Mouse (Mus musculus): Measurements from ENCODE around the gene Gpank1. TPM values are rescaled to one million over a fixed set of nuclear protein-coding genes. Genes with fewer than 3 reads are reported as not detected.
A peak's percentile ranks its signal among the peaks of the same experiment; 100 is the strongest.

Gene Gpank1
- polyA plus RNA-seq, 1 experiment: 20.9 TPM

GRCm38 (mm10) chr17:35105740-35106389, 15.4 kb upstream of the Gpank1 start:
- WGBS: 31% methylated on average over 13 of the region's 13 CpGs
- DNase-seq (ENCODE audit: low read depth in 1 of 2, low spot score in 2 of 2): no peak
- Histone ChIP-seq H3K4me3 (ENCODE audit: extremely low read depth, insufficient read depth, insufficient read length) (no peak overlapping the region), H3K27me3 (ENCODE audit: control insufficient read depth, insufficient read depth, low read length) (no peaks in the 10 kb centered on the region), H3K27ac (ENCODE audit: insufficient read depth, low read length) (no peak overlapping the region), H3K4me1 (ENCODE audit: control insufficient read depth, insufficient read depth, insufficient read length) (no peaks in the 10 kb centered on the region), H3K36me3 (ENCODE audit: control insufficient read depth, insufficient read depth, low read length) (peaks cover 15% of the 10 kb centered on the region)
- no peak for TF ChIP-seq POLR2A (IDR thresholded peaks at IDR 0.05; ENCODE audit: low read depth, low read length)
- TF ChIP-seq CTCF (IDR thresholded peaks at IDR 0.05; ENCODE audit: extremely low read depth, insufficient read depth, insufficient read length, insufficient replicate concordance): peak; percentile 46; the same call in 1 of the 2 replicates

GRCm38 (mm10) chr17:35106522-35106921, 14.7 kb upstream of the Gpank1 start:
- WGBS: 86% methylated on average over 3 of the region's 3 CpGs
- Histone ChIP-seq H3K27ac (ENCODE audit: insufficient read depth, low read length) (no peak overlapping the region), H3K36me3 (ENCODE audit: control insufficient read depth, insufficient read depth, low read length) (peaks cover 9% of the 10 kb centered on the region), H3K4me3 (ENCODE audit: extremely low read depth, insufficient read depth, insufficient read length) (no peak overlapping the region), H3K27me3 (ENCODE audit: control insufficient read depth, insufficient read depth, low read length) (no peaks in the 10 kb centered on the region), H3K4me1 (ENCODE audit: control insufficient read depth, insufficient read depth, insufficient read length) (no peaks in the 10 kb centered on the region)
- no peak for DNase-seq (ENCODE audit: low read depth in 1 of 2, low spot score in 2 of 2)
- TF ChIP-seq CTCF (IDR thresholded peaks at IDR 0.05; ENCODE audit: extremely low read depth, insufficient read depth, insufficient read length, insufficient replicate concordance): no peak
- TF ChIP-seq POLR2A (IDR thresholded peaks at IDR 0.05; ENCODE audit: low read depth, low read length): no peak

- Histone ChIP-seq H3K4me1 (ENCODE audit: control insufficient read depth, insufficient read depth, insufficient read length) (no peaks in the 10 kb centered on the region), H3K36me3 (ENCODE audit: control insufficient read depth, insufficient read depth, low read length) (no peaks in the 10 kb centered on the region; the same call in 1 of the 2 replicates), H3K27ac (ENCODE audit: insufficient read depth, low read length) (no peak within 1 kb of the TSS), H3K4me3 (ENCODE audit: extremely low read depth, insufficient read depth, insufficient read length) (no peak within 1 kb of the TSS), H3K27me3 (ENCODE audit: control insufficient read depth, insufficient read depth, low read length) (no peaks in the 10 kb centered on the region)
- no peak for DNase-seq (ENCODE audit: low read depth in 1 of 2, low spot score in 2 of 2)
- WGBS: 88% methylated on average over 6 of the region's 6 CpGs
- TF ChIP-seq CTCF (IDR thresholded peaks at IDR 0.05; ENCODE audit: extremely low read depth, insufficient read depth, insufficient read length, insufficient replicate concordance) (no peak), POLR2A (IDR thresholded peaks at IDR 0.05; ENCODE audit: low read depth, low read length) (no peak)
Measured at GRCm38 (mm10) chr17:35108097-35108496, 13.2 kb upstream of the Gpank1 start, which contains the start of gene Ly6g5c. Gene Ly6g5c, plus strand, starts transcription at chr17:35108279.

- WGBS: 85% methylated on average over 9 of the region's 9 CpGs
Measured at GRCm38 (mm10) chr17:35111774-35112173, 9.5 kb upstream of the Gpank1 start.

GRCm38 (mm10) chr17:35115046-35116019, 5.9 kb upstream of the Gpank1 start, which contains the start of gene Ly6g5b:
Gene Ly6g5b, minus strand, starts transcription at chr17:35115428.
- Histone ChIP-seq H3K27ac (ENCODE audit: insufficient read depth, low read length) (no peak within 1 kb of the TSS), H3K4me3 (ENCODE audit: extremely low read depth, insufficient read depth, insufficient read length) (no peak within 1 kb of the TSS), H3K4me1 (ENCODE audit: control insufficient read depth, insufficient read depth, insufficient read length) (peaks cover 2% of the 10 kb centered on the region; the same call in 1 of the 2 replicates), H3K36me3 (ENCODE audit: control insufficient read depth, insufficient read depth, low read length) (peaks cover 18% of the 10 kb centered on the region), H3K27me3 (ENCODE audit: control insufficient read depth, insufficient read depth, low read length) (no peaks in the 10 kb centered on the region)
- WGBS: 76% methylated on average over 8 of the region's 8 CpGs
- TF ChIP-seq POLR2A (IDR thresholded peaks at IDR 0.05; ENCODE audit: low read depth, low read length) (no peak), CTCF (IDR thresholded peaks at IDR 0.05; ENCODE audit: extremely low read depth, insufficient read depth, insufficient read length, insufficient replicate concordance) (peak; percentile 43; the same call in 1 of the 2 replicates)
- peak in 1 of 2 experiments; percentile 46 for DNase-seq (ENCODE audit: low read depth in 1 of 2, low spot score in 2 of 2)

More at GRCm38 (mm10) chr17:35111774-35112173, 9.5 kb upstream of the Gpank1 start:
- no peak for DNase-seq (ENCODE audit: low read depth in 1 of 2, low spot score in 2 of 2)
- Histone ChIP-seq H3K4me3 (ENCODE audit: extremely low read depth, insufficient read depth, insufficient read length) (no peak overlapping the region), H3K27me3 (ENCODE audit: control insufficient read depth, insufficient read depth, low read length) (no peaks in the 10 kb centered on the region), H3K27ac (ENCODE audit: insufficient read depth, low read length) (no peak overlapping the region), H3K4me1 (ENCODE audit: control insufficient read depth, insufficient read depth, insufficient read length) (no peaks in the 10 kb centered on the region; the same call in 1 of the 2 replicates), H3K36me3 (ENCODE audit: control insufficient read depth, insufficient read depth, low read length) (peaks cover 6% of the 10 kb centered on the region)
- TF ChIP-seq CTCF (IDR thresholded peaks at IDR 0.05; ENCODE audit: extremely low read depth, insufficient read depth, insufficient read length, insufficient replicate concordance): no peak
- TF ChIP-seq POLR2A (IDR thresholded peaks at IDR 0.05; ENCODE audit: low read depth, low read length): no peak

- Histone ChIP-seq H3K4me3 (ENCODE audit: extremely low read depth, insufficient read depth, insufficient read length) (peak overlapping the region; percentile 99), H3K4me1 (ENCODE audit: control insufficient read depth, insufficient read depth, insufficient read length) (peaks cover 8% of the 10 kb centered on the region), H3K36me3 (ENCODE audit: control insufficient read depth, insufficient read depth, low read length) (peaks cover 23% of the 10 kb centered on the region), H3K27ac (ENCODE audit: insufficient read depth, low read length) (peak overlapping the region; percentile 76), H3K27me3 (ENCODE audit: control insufficient read depth, insufficient read depth, low read length) (no peaks in the 10 kb centered on the region)
- TF ChIP-seq POLR2A (IDR thresholded peaks at IDR 0.05; ENCODE audit: low read depth, low read length) (no peak), CTCF (IDR thresholded peaks at IDR 0.05; ENCODE audit: extremely low read depth, insufficient read depth, insufficient read length, insufficient replicate concordance) (no peak)
- DNase-seq (ENCODE audit: low read depth in 1 of 2, low spot score in 2 of 2): no peak
- under 1% methylated on average over 33 of the region's 33 CpGs for WGBS
Measured at GRCm38 (mm10) chr17:35120745-35121142, 511 bp upstream of the Gpank1 start.
